ENCODE assay signal across 21 mouse cellular contexts in the genomic region with DNA sequence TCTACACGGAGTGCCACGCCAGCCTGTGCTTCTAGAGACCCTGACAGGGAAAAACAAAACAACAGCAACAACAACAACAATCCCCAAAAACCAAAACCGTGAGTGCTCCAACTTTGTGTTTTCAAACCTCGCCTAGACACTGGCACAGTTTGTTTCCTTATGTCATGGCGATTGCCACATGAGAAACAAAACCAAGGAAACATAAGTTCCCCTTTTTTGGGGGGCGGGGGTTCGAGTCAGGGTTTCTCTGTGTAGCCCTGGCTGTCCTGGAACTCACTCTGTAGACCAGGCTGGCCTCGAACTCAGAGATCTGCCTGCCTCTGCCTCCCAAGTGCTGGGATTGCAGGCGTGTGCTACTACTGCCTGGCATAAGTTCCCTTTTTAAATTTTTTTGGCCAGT.
"Had no signal": no experiment of that assay in that cellular context is flagged by ENCODE, and none has a peak within 500 bp of the region (broad histone marks: within the 10 kb centered on the region; RNA-seq: fewer than 3 reads in every experiment).

No protein-coding gene starts in this region.

- H3K9ac ChIP-seq: limb, embryonic 12.5 days; limb, embryonic 15.5 days; liver, embryonic 14.5 days; liver, postnatal 0 days; lung, embryonic 14.5 days; midbrain, embryonic 12.5 days; midbrain, embryonic 15.5 days; neural tube, embryonic 12.5 days; neural tube, embryonic 15.5 days had no signal

- H3K27ac ChIP-seq: layer of hippocampus, adult 2 months; left cerebral cortex, adult 2 months; limb, embryonic 12.5 days; limb, embryonic 15.5 days; liver, embryonic 14.5 days; midbrain, embryonic 12.5 days; midbrain, embryonic 15.5 days; neural tube, embryonic 12.5 days; neural tube, embryonic 15.5 days had no signal

- DNase-seq: kidney, adult 18-20 months; kidney, adult 9 months; kidney, postnatal 25 days; layer of hippocampus, postnatal 36 days; left cerebral cortex, postnatal 4 days; liver, postnatal 0 days; lung, embryonic 14.5 days; lung, postnatal 36 days; thymus, adult 18-20 months; thymus, postnatal 36 days had no signal

- H3K36me3 ChIP-seq: midbrain, embryonic 15.5 days; neural tube, embryonic 15.5 days had no signal

- H3K4me3 ChIP-seq: layer of hippocampus, adult 2 months; left cerebral cortex, adult 2 months; limb, embryonic 12.5 days; limb, embryonic 15.5 days; midbrain, embryonic 12.5 days; midbrain, embryonic 15.5 days; neural tube, embryonic 12.5 days; neural tube, embryonic 15.5 days had no signal

- H3K27me3 ChIP-seq: limb, embryonic 12.5 days; limb, embryonic 15.5 days; midbrain, embryonic 12.5 days; midbrain, embryonic 15.5 days; neural tube, embryonic 12.5 days; neural tube, embryonic 15.5 days had no signal

- ATAC-seq: liver, postnatal 0 days; lung, postnatal 0 days; midbrain, embryonic 15.5 days had no signal

- H3K4me1 ChIP-seq: limb, embryonic 12.5 days; midbrain, embryonic 12.5 days; midbrain, embryonic 15.5 days; neural tube, embryonic 12.5 days; neural tube, embryonic 15.5 days had no signal

- H3K4me2 ChIP-seq: limb, embryonic 12.5 days; limb, embryonic 15.5 days; liver, embryonic 11.5 days; lung, embryonic 14.5 days; midbrain, embryonic 12.5 days; midbrain, embryonic 15.5 days; neural tube, embryonic 12.5 days; neural tube, embryonic 15.5 days had no signal

- H3K9me3 ChIP-seq: limb, embryonic 12.5 days; limb, embryonic 15.5 days; midbrain, embryonic 12.5 days; midbrain, embryonic 15.5 days; neural tube, embryonic 12.5 days; neural tube, embryonic 15.5 days had no signal
